Mouse (Mus musculus) kidney, embryonic 15.5 days (tissue): ENCODE measurements around the gene Dhrs7b. TPM values are rescaled to one million over a fixed set of nuclear protein-coding genes. Genes with fewer than 3 reads are reported as not detected.
"Not testable (repeated sequence)": the region's sequence is repeated elsewhere in the genome, so short reads cannot be mapped to it uniquely, and the experiment has no call there.

ENCODE experiments used
- ATAC-seq: fragments of 200-750 bp; cut with Nextera tagmentation; replicated peaks from 2 replicates; pipeline ENCODE4 v1.8.0; 2017; ENCODE audit warnings: moderate TSS enrichment; ENCODE audit not compliant: low FRiP score
- H3K27ac ChIP-seq: fragments of 300-500 bp; sonication (generic); 2 replicates; pipeline ENCODE4 v1.5.1; 2015; ENCODE audit warnings: mild to moderate bottlenecking, inconsistent platforms
- H3K27me3 ChIP-seq: fragments of 300-500 bp; sonication (generic); 2 replicates; pipeline ENCODE4 v1.6.1; 2015; ENCODE audit warnings: inconsistent platforms
- H3K36me3 ChIP-seq: fragments of 300-500 bp; sonication (generic); 2 replicates; pipeline ENCODE4 v1.6.1; 2015; ENCODE audit warnings: inconsistent platforms
- H3K4me1 ChIP-seq: fragments of 300-500 bp; sonication (generic); 2 replicates; pipeline ENCODE4 v1.6.1; 2015; ENCODE audit warnings: inconsistent platforms
- H3K4me2 ChIP-seq: fragments of 300-500 bp; sonication (generic); 2 replicates; pipeline ENCODE4 v1.6.1; 2015; ENCODE audit warnings: moderate library complexity, mild to moderate bottlenecking, inconsistent platforms
- H3K4me3 ChIP-seq: fragments of 300-500 bp; sonication (generic); replicated peaks from 2 replicates; pipeline ENCODE4 v1.5.1; 2015; ENCODE audit warnings: mild to moderate bottlenecking, inconsistent platforms
- H3K9ac ChIP-seq: fragments of 300-500 bp; sonication (generic); 2 replicates; pipeline ENCODE4 v1.6.1; 2015; ENCODE audit warnings: mild to moderate bottlenecking, inconsistent platforms
- H3K9me3 ChIP-seq: fragments of 300-500 bp; sonication (generic); replicated peaks from 2 replicates; pipeline ENCODE4 v1.6.1; 2016; ENCODE audit warnings: inconsistent platforms
- whole genome bisulfite sequencing: fragments of 180-500 bp; shearing (Covaris S2); methylation state at CpG from one replicate; pipeline ENCODE4 v1.1.7; 2015; ENCODE audit warnings: mixed read lengths; 5-methylcytosine and 5-hydroxymethylcytosine counted together
- polyA plus RNA-seq: library from polyadenylated mRNA; unstranded; fragments of >200 nt; fragmentation: Nextera tagmentation; extraction: Ambion mirVana; gene quantifications from 2 replicates; pipeline ENCODE4 v1.2.1, GENCODE M21; 2015

Gene Dhrs7b
- polyA plus RNA-seq, 1 experiment from 2014 or later, result 36.0 TPM

GRCm38 (mm10) chr11:60879423-60879822 is 49.0 kb downstream of the Dhrs7b start:
- Histone ChIP-seq H3K27me3 (no peaks in the 10 kb centered on the region), H3K9ac (peak overlapping the region; percentile 98), H3K9me3 (no peaks in the 10 kb centered on the region), H3K4me3 (peak overlapping the region; percentile 96), H3K36me3 (peaks cover 6% of the 10 kb centered on the region; the same call in 1 of the 2 replicates), H3K27ac (peak overlapping the region; percentile 98), H3K4me2 (peak overlapping the region; percentile 62), H3K4me1 (peaks cover 44% of the 10 kb centered on the region)
- 2% methylated on average over 11 of the region's 11 CpGs for WGBS
- ATAC-seq, result no peak

- Histone ChIP-seq H3K27ac (no peak overlapping the region), H3K4me1 (peaks cover 33% of the 10 kb centered on the region), H3K9me3 (no peaks in the 10 kb centered on the region), H3K4me2 (no peak overlapping the region), H3K36me3 (peaks cover 2% of the 10 kb centered on the region; the same call in 1 of the 2 replicates), H3K9ac (no peak overlapping the region), H3K4me3 (no peak overlapping the region), H3K27me3 (no peaks in the 10 kb centered on the region)
- 85% methylated on average over 4 of the region's 4 CpGs for WGBS
- ATAC-seq, result no peak
These were observed 50.1 kb downstream of the Dhrs7b start for GRCm38 (mm10) chr11:60880559-60880958.

- Histone ChIP-seq H3K4me1 (peaks cover 15% of the 10 kb centered on the region), H3K4me2 (no peak overlapping the region), H3K9ac (no peak overlapping the region), H3K27ac (no peak overlapping the region), H3K27me3 (no peaks in the 10 kb centered on the region), H3K36me3 (no peaks in the 10 kb centered on the region), H3K9me3 (no peaks in the 10 kb centered on the region), H3K4me3 (no peak overlapping the region)
- no peak for ATAC-seq
- WGBS, result 81% methylated on average over 3 of the region's 3 CpGs
These were observed 52.0 kb downstream of the Dhrs7b start for GRCm38 (mm10) chr11:60882386-60882785.

GRCm38 (mm10) chr11:60886986-60887385 is 56.6 kb downstream of the Dhrs7b start:
- not testable (repeated sequence) for H3K27ac ChIP-seq, H3K4me2 ChIP-seq, H3K4me3 ChIP-seq

GRCm38 (mm10) chr11:60889861-60890260 is 59.4 kb downstream of the Dhrs7b start:
- no peaks in the 10 kb centered on the region for H3K36me3 ChIP-seq
- ATAC-seq, result no peak
- no peak overlapping the region for H3K27ac ChIP-seq
- H3K4me2 ChIP-seq, result no peak overlapping the region
- no peak overlapping the region for H3K9ac ChIP-seq
- 40% methylated on average over 2 of the region's 2 CpGs for WGBS
- H3K9me3 ChIP-seq, result no peaks in the 10 kb centered on the region
- no peaks in the 10 kb centered on the region for H3K27me3 ChIP-seq
- H3K4me1 ChIP-seq, result peaks cover 6% of the 10 kb centered on the region
- no peak overlapping the region for H3K4me3 ChIP-seq

More at GRCm38 (mm10) chr11:60886986-60887385, 56.6 kb downstream of the Dhrs7b start:
- not testable (repeated sequence) for H3K4me1 ChIP-seq, H3K36me3 ChIP-seq, H3K9me3 ChIP-seq, H3K27me3 ChIP-seq, ATAC-seq, H3K9ac ChIP-seq
- 89% methylated on average over 3 of the region's 3 CpGs for WGBS

DNA sequence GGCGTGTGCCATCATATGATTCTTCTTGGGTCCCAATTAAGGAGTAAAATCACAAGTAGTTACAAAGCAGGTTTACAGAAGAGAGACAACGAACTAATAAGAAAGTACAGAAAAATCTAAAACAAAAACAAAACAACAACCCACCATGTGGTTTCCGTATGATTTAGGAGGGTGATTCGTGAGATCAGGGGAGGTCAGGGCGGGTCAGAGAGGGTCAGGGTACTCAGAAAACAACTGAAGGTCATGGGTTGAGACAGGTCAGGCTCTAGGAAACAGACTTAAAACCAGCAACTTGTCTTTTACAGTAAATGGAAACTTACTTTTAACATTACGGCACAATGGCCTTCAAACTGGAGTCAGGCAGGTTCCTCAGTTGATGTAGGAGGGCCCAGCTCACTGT is 59.9 kb downstream of the Dhrs7b start:
- H3K36me3 ChIP-seq, result no peaks in the 10 kb centered on the region
- no peaks in the 10 kb centered on the region for H3K27me3 ChIP-seq
- ATAC-seq, result no peak
- 26% methylated on average over 6 of the region's 6 CpGs for WGBS
- H3K4me3 ChIP-seq, result no peak overlapping the region
- H3K4me1 ChIP-seq, result peaks cover 6% of the 10 kb centered on the region
- no peak overlapping the region for H3K9ac ChIP-seq
- H3K27ac ChIP-seq, result no peak overlapping the region
- H3K9me3 ChIP-seq, result no peaks in the 10 kb centered on the region
- no peak overlapping the region for H3K4me2 ChIP-seq

GRCm38 (mm10) chr11:60890744-60891143 is 60.3 kb downstream of the Dhrs7b start:
- Histone ChIP-seq H3K9me3 (no peaks in the 10 kb centered on the region), H3K9ac (no peak overlapping the region), H3K36me3 (no peaks in the 10 kb centered on the region), H3K4me3 (no peak overlapping the region), H3K27me3 (no peaks in the 10 kb centered on the region), H3K4me1 (peaks cover 9% of the 10 kb centered on the region), H3K27ac (no peak overlapping the region), H3K4me2 (no peak overlapping the region)
- ATAC-seq, result no peak
- 22% methylated on average over 3 of the region's 3 CpGs for WGBS

GRCm38 (mm10) chr11:60895915-60896314 is 65.5 kb downstream of the Dhrs7b start:
- Histone ChIP-seq H3K4me3 (no peak overlapping the region), H3K9me3 (no peaks in the 10 kb centered on the region), H3K4me1 (peaks cover 16% of the 10 kb centered on the region), H3K27ac (peak overlapping the region; percentile 68), H3K9ac (no peak overlapping the region), H3K36me3 (no peaks in the 10 kb centered on the region), H3K4me2 (peak overlapping the region; percentile 13; the same call in 1 of the 2 replicates), H3K27me3 (no peaks in the 10 kb centered on the region)
- 10% methylated on average over 4 of the region's 4 CpGs for WGBS
- ATAC-seq, result peak; percentile 91

- Histone ChIP-seq H3K4me1 (peaks cover 12% of the 10 kb centered on the region), H3K27me3 (no peaks in the 10 kb centered on the region), H3K27ac (no peak overlapping the region), H3K4me3 (no peak overlapping the region), H3K36me3 (peaks cover 36% of the 10 kb centered on the region), H3K9me3 (no peaks in the 10 kb centered on the region), H3K4me2 (no peak overlapping the region), H3K9ac (no peak overlapping the region)
- WGBS, result 71% methylated on average over 7 of the region's 7 CpGs
- ATAC-seq, result no peak
These were observed 71.6 kb downstream of the Dhrs7b start for GRCm38 (mm10) chr11:60902001-60902400.

- Histone ChIP-seq H3K4me3 (no peak overlapping the region), H3K9me3 (no peaks in the 10 kb centered on the region), H3K9ac (no peak overlapping the region), H3K27ac (peak overlapping the region; percentile 32; the same call in 1 of the 2 replicates), H3K4me1 (peaks cover 8% of the 10 kb centered on the region), H3K36me3 (peaks cover 36% of the 10 kb centered on the region), H3K27me3 (no peaks in the 10 kb centered on the region), H3K4me2 (no peak overlapping the region)
- ATAC-seq, result peak; percentile 52; the same call in 1 of the 2 replicates
- 55% methylated on average over 4 of the region's 4 CpGs for WGBS
These were observed 72.1 kb downstream of the Dhrs7b start for GRCm38 (mm10) chr11:60902486-60902885.

DNA sequence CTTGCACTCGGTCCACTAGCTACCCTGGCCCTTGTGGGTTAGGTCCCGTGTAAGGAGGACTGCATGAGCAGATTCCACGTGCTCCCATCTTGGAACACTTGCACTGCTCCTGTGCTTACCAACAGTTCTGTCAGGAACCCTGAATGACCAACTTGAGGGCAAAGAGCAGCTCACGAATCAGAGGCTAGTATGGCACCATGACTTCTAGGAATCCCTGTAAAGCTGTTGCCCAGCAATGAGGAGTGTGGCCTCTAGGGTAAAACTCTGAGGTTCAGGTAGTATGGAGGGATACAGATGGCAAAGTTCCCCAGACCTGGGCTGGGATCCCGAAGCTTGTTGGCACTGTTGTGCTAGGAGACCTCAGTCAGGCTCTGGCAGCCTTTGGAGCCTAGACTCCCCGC is 73.2 kb downstream of the Dhrs7b start:
- peaks cover 8% of the 10 kb centered on the region for H3K4me1 ChIP-seq
- H3K9ac ChIP-seq, result no peak overlapping the region
- no peak overlapping the region for H3K27ac ChIP-seq
- H3K27me3 ChIP-seq, result no peaks in the 10 kb centered on the region
- no peak overlapping the region for H3K4me2 ChIP-seq
- H3K4me3 ChIP-seq, result no peak overlapping the region
- 90% methylated on average over 6 of the region's 6 CpGs for WGBS
- ATAC-seq, result no peak
- H3K36me3 ChIP-seq, result peaks cover 36% of the 10 kb centered on the region
- H3K9me3 ChIP-seq, result no peaks in the 10 kb centered on the region

GRCm38 (mm10) chr11:60905407-60906120 is 75.1 kb downstream of the Dhrs7b start:
- Histone ChIP-seq H3K27me3 (no peaks in the 10 kb centered on the region), H3K4me1 (peaks cover 8% of the 10 kb centered on the region), H3K4me3 (no peak overlapping the region), H3K27ac (no peak overlapping the region), H3K4me2 (no peak overlapping the region), H3K9ac (no peak overlapping the region), H3K9me3 (no peaks in the 10 kb centered on the region), H3K36me3 (peaks cover 36% of the 10 kb centered on the region)
- no peak for ATAC-seq
- WGBS, result 92% methylated on average over 10 of the region's 10 CpGs

- no peak overlapping the region for H3K27ac ChIP-seq
- WGBS, result 83% methylated on average over 4 of the region's 4 CpGs
- no peak overlapping the region for H3K4me3 ChIP-seq
- H3K9me3 ChIP-seq, result no peaks in the 10 kb centered on the region
- no peaks in the 10 kb centered on the region for H3K27me3 ChIP-seq
- no peak for ATAC-seq
- no peak overlapping the region for H3K9ac ChIP-seq
- peaks cover 12% of the 10 kb centered on the region for H3K4me1 ChIP-seq
- peaks cover 36% of the 10 kb centered on the region for H3K36me3 ChIP-seq
- H3K4me2 ChIP-seq, result no peak overlapping the region
These were observed 76.0 kb downstream of the Dhrs7b start for GRCm38 (mm10) chr11:60906449-60906848.
